Mouse (Mus musculus) myocyte (in vitro differentiated cells): ENCODE data around the gene Snrnp40.

Experiments used
- E2F4 ChIP-seq: IDR thresholded peaks from one replicate; pipeline ENCODE4 v1.6.1; 2011; ENCODE audit warnings: mild to moderate bottlenecking, control low read depth, moderate library complexity; ENCODE audit not compliant: insufficient read depth
- MYOG ChIP-seq, 3 experiments: IDR thresholded peaks; one replicate each; pipeline ENCODE4 v1.6.1; 2011; ENCODE audit warnings: control low read depth in 2 of 3, low read depth in 2 of 3, mild to moderate bottlenecking in 2 of 3; ENCODE audit not compliant: insufficient read length in 2 of 3, control insufficient read depth in 1 of 3, insufficient read depth in 1 of 3
- POLR2A ChIP-seq: IDR thresholded peaks from one replicate; pipeline ENCODE4 v1.6.1; 2011; ENCODE audit warnings: low read depth, mild to moderate bottlenecking, control low read depth, moderate library complexity; ENCODE audit not compliant: insufficient read length
- POLR2AphosphoS2 ChIP-seq: IDR thresholded peaks from one replicate; pipeline ENCODE4 v1.6.1; 2011; ENCODE audit warnings: low read depth, control low read depth; ENCODE audit not compliant: insufficient read length
- TCF12 ChIP-seq: IDR thresholded peaks from one replicate; pipeline ENCODE4 v1.6.1; 2011; ENCODE audit warnings: mild to moderate bottlenecking, control low read depth; ENCODE audit not compliant: poor library complexity, insufficient read depth, severe bottlenecking
- USF1 ChIP-seq: IDR thresholded peaks from one replicate; pipeline ENCODE4 v1.6.1; 2011; ENCODE audit warnings: low read depth, mild to moderate bottlenecking, control low read depth, moderate library complexity

DNA sequence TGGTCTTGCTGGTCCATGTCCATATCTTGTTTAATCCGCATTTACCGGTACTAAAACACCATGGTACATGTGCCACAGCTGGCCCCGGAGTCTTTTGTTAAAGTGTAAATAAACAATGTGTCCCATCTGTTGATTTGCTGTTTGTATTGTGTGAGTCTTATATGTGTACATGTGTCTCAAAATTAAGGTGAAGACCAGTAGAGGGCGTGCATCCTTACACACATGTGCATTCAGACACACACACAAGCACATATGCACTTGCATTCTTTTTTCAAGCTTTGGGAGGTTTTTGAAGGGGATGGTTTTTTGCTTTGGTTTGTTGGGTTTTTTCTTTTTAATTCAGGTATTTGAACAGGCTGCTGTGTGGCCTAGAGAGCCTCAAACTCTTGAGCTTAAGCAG is 16.7 kb downstream of the Snrnp40 start:
- TF ChIP-seq POLR2A (no peak), E2F4 (no peak), USF1 (no peak), MYOG (IDR thresholded peaks at IDR 0.05; ENCODE audit: control insufficient read depth in 1 of 3, insufficient read depth in 1 of 3, insufficient read length in 2 of 3, low read depth in 2 of 3) (no peak), POLR2AphosphoS2 (no peak), TCF12 (no peak)
